Mouse (Mus musculus) liver, embryonic 15.5 days (tissue): ENCODE measurements around the gene Atg14. TPM values are rescaled to one million over a fixed set of nuclear protein-coding genes. Genes with fewer than 3 reads are reported as not detected.

Source experiments
- ATAC-seq: fragments of 200-750 bp; cut with Nextera tagmentation; 2 replicates; pipeline ENCODE4 v1.8.0; 2017; ENCODE audit warnings: moderate number of reproducible peaks, mild to moderate bottlenecking, moderate library complexity; ENCODE audit not compliant: insufficient read depth
- H3K27ac ChIP-seq: fragments of 300-500 bp; sonication (generic); replicated peaks from 2 replicates; pipeline ENCODE4 v1.5.1; 2015; ENCODE audit warnings: mild to moderate bottlenecking, inconsistent platforms
- H3K27me3 ChIP-seq: fragments of 300-500 bp; sonication (generic); 2 replicates; pipeline ENCODE4 v1.6.1; 2015; ENCODE audit warnings: mild to moderate bottlenecking, inconsistent platforms
- H3K36me3 ChIP-seq: fragments of 300-500 bp; sonication (generic); replicated peaks from 2 replicates; pipeline ENCODE4 v1.6.1; 2015; ENCODE audit warnings: moderate library complexity, mild to moderate bottlenecking, inconsistent platforms
- H3K4me1 ChIP-seq: fragments of 300-500 bp; sonication (generic); replicated peaks from 2 replicates; pipeline ENCODE4 v1.6.1; 2015; ENCODE audit warnings: inconsistent platforms
- H3K4me2 ChIP-seq: fragments of 300-500 bp; sonication (generic); 2 replicates; pipeline ENCODE4 v1.6.1; 2015; ENCODE audit warnings: moderate library complexity, mild to moderate bottlenecking, inconsistent platforms
- H3K4me3 ChIP-seq: fragments of 300-500 bp; sonication (generic); replicated peaks from 2 replicates; pipeline ENCODE4 v1.5.1; 2015; ENCODE audit warnings: mild to moderate bottlenecking, inconsistent platforms
- H3K9ac ChIP-seq: fragments of 300-500 bp; sonication (generic); 2 replicates; pipeline ENCODE4 v1.6.1; 2015; ENCODE audit warnings: moderate library complexity, mild to moderate bottlenecking, inconsistent platforms
- H3K9me3 ChIP-seq: fragments of 300-500 bp; sonication (generic); replicated peaks from 2 replicates; pipeline ENCODE4 v1.6.1; 2016; ENCODE audit warnings: inconsistent platforms
- WGBS: fragments of 180-500 bp; shearing (Covaris S2); methylation state at CpG from one replicate; pipeline ENCODE4 v1.1.7; 2015; ENCODE audit warnings: mixed read lengths; ENCODE audit not compliant: insufficient replicate concordance; 5-methylcytosine and 5-hydroxymethylcytosine counted together
- polyA plus RNA-seq: library from polyadenylated mRNA; unstranded; fragments of >200 nt; fragmentation: Nextera tagmentation; extraction: Ambion mirVana; gene quantifications from 2 replicates; pipeline ENCODE4 v1.2.1, GENCODE M21; 2015

The Atg14 gene
- polyA plus RNA-seq, 1 experiment from 2014 or later, result 7.4 TPM

DNA sequence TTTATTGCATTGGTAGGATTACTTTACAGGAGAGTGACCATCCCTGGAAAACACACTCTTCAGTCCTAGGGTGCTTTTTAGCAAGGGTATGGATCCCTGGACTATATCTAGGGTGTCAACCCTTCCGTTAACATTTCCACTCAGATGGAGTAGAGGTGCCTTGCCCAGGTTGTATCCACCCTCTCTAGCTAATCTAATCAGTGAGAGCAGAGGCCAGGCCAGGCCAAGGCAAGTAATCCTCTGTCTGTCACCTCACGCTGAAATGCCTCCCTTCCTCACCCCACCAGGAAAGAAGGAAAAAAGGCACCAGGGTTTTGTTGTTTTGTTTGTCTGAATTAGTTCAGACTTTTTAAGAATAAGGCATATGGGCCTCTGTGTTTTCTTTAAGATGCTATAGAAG lies 42.6 kb downstream of the Atg14 start:
- Histone ChIP-seq H3K4me3 (no peak overlapping the region), H3K4me1 (peaks cover 68% of the 10 kb centered on the region), H3K27ac (peak overlapping the region; percentile 92), H3K9ac (peak overlapping the region; percentile 33), H3K4me2 (peak overlapping the region; percentile 53), H3K27me3 (no peaks in the 10 kb centered on the region), H3K9me3 (no peaks in the 10 kb centered on the region), H3K36me3 (peaks cover 55% of the 10 kb centered on the region)
- WGBS, result 20% methylated on average over 2 of the region's 2 CpGs
- ATAC-seq, result peak; percentile 98

GRCm38 (mm10) chr14:47525861-47526260 lies 44.6 kb downstream of the Atg14 start:
- Histone ChIP-seq H3K36me3 (peaks cover 37% of the 10 kb centered on the region), H3K27ac (peak overlapping the region; percentile 92), H3K4me3 (no peak overlapping the region), H3K9ac (peak overlapping the region; percentile 30), H3K4me2 (peak overlapping the region; percentile 14; the same call in 1 of the 2 replicates), H3K4me1 (peaks cover 72% of the 10 kb centered on the region), H3K27me3 (no peaks in the 10 kb centered on the region), H3K9me3 (no peaks in the 10 kb centered on the region)
- ATAC-seq, result no peak
- WGBS, result 84% methylated on average over 5 of the region's 5 CpGs

DNA sequence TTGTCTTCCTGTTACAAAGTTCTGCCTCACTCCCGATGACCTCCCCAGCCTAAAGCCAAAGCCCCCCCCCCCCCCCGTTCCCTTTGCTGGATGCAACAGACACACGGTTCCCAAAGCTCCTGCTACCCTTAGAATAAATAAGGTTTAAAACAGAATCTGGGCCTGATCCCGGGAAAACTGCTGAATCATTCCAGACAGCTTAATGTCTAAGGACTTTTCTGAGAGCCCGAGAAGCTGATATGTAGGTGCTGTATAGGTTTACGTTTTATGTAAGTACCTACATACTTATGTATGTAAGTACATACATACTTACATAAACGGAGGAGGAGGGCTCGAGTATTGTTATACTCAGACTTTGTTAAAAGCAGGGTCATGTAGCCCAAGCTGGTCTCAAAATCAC lies 45.1 kb downstream of the Atg14 start:
- no peaks in the 10 kb centered on the region for H3K9me3 ChIP-seq
- WGBS, result 59% methylated on average over 8 of the region's 8 CpGs
- H3K27ac ChIP-seq, result peak overlapping the region; percentile 92
- no peak overlapping the region for H3K9ac ChIP-seq
- no peak for ATAC-seq
- H3K4me2 ChIP-seq, result peak overlapping the region; percentile 14; the same call in 1 of the 2 replicates
- H3K27me3 ChIP-seq, result no peaks in the 10 kb centered on the region
- peaks cover 75% of the 10 kb centered on the region for H3K4me1 ChIP-seq
- peaks cover 33% of the 10 kb centered on the region for H3K36me3 ChIP-seq
- H3K4me3 ChIP-seq, result no peak overlapping the region

- peak overlapping the region; percentile 45 for H3K9ac ChIP-seq
- H3K36me3 ChIP-seq, result peaks cover 15% of the 10 kb centered on the region
- H3K9me3 ChIP-seq, result no peaks in the 10 kb centered on the region
- WGBS, result 9% methylated on average over 7 of the region's 7 CpGs
- no peaks in the 10 kb centered on the region for H3K27me3 ChIP-seq
- H3K27ac ChIP-seq, result peak overlapping the region; percentile 92
- no peak overlapping the region for H3K4me3 ChIP-seq
- peak overlapping the region; percentile 55 for H3K4me2 ChIP-seq
- H3K4me1 ChIP-seq, result peaks cover 84% of the 10 kb centered on the region
- peak; percentile 96 for ATAC-seq
Measured at GRCm38 (mm10) chr14:47522301-47522700, 48.1 kb downstream of the Atg14 start.

DNA sequence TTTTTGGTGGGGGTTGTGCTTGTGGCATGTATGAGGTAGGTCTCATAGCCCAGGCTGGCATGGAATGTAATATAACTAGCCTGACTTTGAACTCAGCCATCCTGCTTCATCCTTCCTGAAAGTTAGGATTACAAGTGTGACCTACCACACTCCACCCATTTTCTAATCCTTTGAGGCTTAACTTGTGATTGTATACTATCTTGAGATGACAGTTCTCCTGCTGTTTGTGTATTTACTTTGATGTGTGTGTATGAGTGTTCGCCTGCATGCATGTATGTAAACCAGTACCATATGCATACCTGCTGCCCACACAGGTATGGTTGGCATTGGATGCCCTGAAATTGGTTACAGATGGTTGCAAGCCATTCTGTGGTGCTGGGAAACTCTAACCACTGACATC lies 48.8 kb downstream of the Atg14 start:
- Histone ChIP-seq H3K9me3 (no peaks in the 10 kb centered on the region), H3K36me3 (peaks cover 14% of the 10 kb centered on the region), H3K27me3 (no peaks in the 10 kb centered on the region), H3K27ac (peak overlapping the region; percentile 92), H3K4me2 (peak overlapping the region; percentile 55), H3K9ac (peak overlapping the region; percentile 45), H3K4me1 (peaks cover 84% of the 10 kb centered on the region), H3K4me3 (no peak overlapping the region)
- 67% methylated on average over 1 of the region's 1 CpGs for WGBS
- peak; percentile 40 for ATAC-seq

DNA sequence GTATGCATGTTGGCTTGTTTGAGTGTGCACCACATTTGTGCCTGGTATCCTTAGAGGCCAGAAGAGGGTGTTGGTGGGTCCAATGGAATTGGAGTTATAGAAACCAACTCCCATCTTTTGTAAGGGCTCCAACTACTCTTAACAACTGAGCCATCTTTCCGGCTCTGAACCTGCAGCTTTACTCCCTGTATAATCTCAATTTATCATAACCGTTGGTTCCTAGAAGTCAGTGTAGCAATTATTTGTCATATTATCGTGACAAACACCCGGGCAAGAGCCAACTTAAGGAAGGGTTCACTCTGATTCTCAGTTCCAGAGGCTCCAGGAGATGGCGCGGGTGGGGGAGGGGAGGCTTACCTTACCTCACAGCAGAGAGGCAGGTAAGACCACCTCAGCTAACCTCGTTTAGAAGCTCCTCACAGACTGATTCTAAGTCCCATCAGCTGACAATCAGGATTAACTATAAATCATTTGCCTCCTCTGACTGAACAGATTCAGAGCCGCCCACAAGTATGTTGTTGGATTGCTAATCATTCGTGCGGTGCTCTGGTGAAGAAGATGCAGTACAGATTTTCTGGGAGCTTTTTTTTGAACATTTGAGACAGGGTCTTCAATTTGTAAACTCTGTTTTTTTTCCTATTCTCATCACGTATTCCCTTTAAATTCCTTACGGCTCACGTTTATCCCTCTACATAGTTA lies 49.5 kb downstream of the Atg14 start:
- Histone ChIP-seq H3K9me3 (no peaks in the 10 kb centered on the region), H3K4me1 (peaks cover 84% of the 10 kb centered on the region), H3K27me3 (no peaks in the 10 kb centered on the region), H3K4me3 (no peak overlapping the region), H3K4me2 (peak overlapping the region; percentile 55), H3K36me3 (peaks cover 14% of the 10 kb centered on the region), H3K27ac (peak overlapping the region; percentile 92), H3K9ac (peak overlapping the region; percentile 45)
- 57% methylated on average over 13 of the region's 13 CpGs for WGBS
- ATAC-seq, result no peak

GRCm38 (mm10) chr14:47518619-47519018 lies 51.8 kb downstream of the Atg14 start:
- Histone ChIP-seq H3K27me3 (no peaks in the 10 kb centered on the region), H3K4me3 (no peak overlapping the region), H3K9ac (no peak overlapping the region), H3K27ac (peak overlapping the region; percentile 92), H3K4me1 (peaks cover 86% of the 10 kb centered on the region), H3K36me3 (peaks cover 18% of the 10 kb centered on the region), H3K4me2 (no peak overlapping the region), H3K9me3 (no peaks in the 10 kb centered on the region)
- no peak for ATAC-seq
- 72% methylated on average over 6 of the region's 6 CpGs for WGBS

- peaks cover 24% of the 10 kb centered on the region for H3K36me3 ChIP-seq
- H3K4me3 ChIP-seq, result no peak overlapping the region
- peaks cover 95% of the 10 kb centered on the region for H3K4me1 ChIP-seq
- no peak overlapping the region for H3K4me2 ChIP-seq
- no peaks in the 10 kb centered on the region for H3K27me3 ChIP-seq
- H3K27ac ChIP-seq, result peak overlapping the region; percentile 92
- 80% methylated on average over 6 of the region's 6 CpGs for WGBS
- no peak overlapping the region for H3K9ac ChIP-seq
- H3K9me3 ChIP-seq, result no peaks in the 10 kb centered on the region
- no peak for ATAC-seq
Measured at GRCm38 (mm10) chr14:47516755-47517154, 53.7 kb downstream of the Atg14 start.

DNA sequence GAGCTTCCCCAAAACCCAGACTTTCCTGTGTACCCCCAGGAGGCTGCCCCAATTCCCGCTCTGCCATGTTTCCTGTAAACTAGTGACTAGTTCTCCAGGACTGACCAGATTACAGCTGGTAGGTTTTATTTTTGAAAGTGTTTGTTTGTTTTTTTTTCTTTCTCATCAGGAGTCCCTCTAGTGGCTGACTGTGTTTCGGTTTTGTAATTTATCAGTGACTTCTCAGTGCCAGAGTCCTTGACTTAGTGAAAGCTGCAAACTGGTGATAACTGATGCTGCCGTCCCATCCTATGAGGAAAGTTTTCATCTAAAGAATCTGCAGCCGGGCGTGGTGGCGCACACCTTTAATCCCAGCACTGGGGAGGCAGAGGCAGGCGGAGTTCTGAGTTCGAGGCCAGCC lies 54.8 kb downstream of the Atg14 start:
- H3K27me3 ChIP-seq, result no peaks in the 10 kb centered on the region
- peak; percentile 86 for ATAC-seq
- peak overlapping the region; percentile 45 for H3K9ac ChIP-seq
- peaks cover 93% of the 10 kb centered on the region for H3K4me1 ChIP-seq
- H3K9me3 ChIP-seq, result no peaks in the 10 kb centered on the region
- H3K36me3 ChIP-seq, result peaks cover 24% of the 10 kb centered on the region
- WGBS, result 25% methylated on average over 8 of the region's 8 CpGs
- H3K4me3 ChIP-seq, result peak overlapping the region; percentile 3; the same call in 1 of the 2 replicates
- H3K27ac ChIP-seq, result peak overlapping the region; percentile 92
- H3K4me2 ChIP-seq, result peak overlapping the region; percentile 42

DNA sequence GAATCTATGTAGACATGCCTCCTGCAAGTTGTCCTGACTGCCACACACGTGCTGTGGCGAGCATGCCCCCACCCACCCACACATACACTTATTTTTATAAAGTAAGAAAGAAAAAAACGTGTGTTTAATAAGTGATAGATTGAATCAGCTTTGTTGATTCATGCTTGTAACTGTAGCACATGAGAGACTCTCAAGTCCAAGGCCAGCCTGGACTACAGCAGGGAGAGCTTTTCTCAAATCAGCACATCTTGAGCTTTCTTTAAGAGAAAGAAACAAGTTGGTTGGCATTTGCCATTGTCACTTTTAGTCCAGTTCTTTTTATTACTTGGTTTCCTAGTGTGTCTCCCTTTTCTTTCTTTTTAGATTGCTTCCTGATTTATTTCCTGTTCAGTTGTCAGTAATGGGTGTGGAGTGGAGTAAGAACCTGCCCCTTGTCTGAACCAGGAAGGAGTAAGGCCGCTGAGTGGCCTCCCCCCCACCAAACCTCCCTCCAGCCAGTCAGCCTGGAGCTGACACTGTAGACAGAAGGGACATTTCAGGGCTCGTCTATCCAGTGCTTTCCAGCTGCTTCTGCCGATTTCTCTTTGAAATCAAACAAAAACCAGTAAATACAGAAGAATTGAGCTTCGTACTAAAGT lies 55.5 kb downstream of the Atg14 start:
- H3K4me3 ChIP-seq, result peak overlapping the region; percentile 3; the same call in 1 of the 2 replicates
- no peaks in the 10 kb centered on the region for H3K9me3 ChIP-seq
- H3K4me2 ChIP-seq, result peak overlapping the region; percentile 42
- peak overlapping the region; percentile 92 for H3K27ac ChIP-seq
- H3K9ac ChIP-seq, result peak overlapping the region; percentile 45
- peaks cover 24% of the 10 kb centered on the region for H3K36me3 ChIP-seq
- H3K4me1 ChIP-seq, result peaks cover 89% of the 10 kb centered on the region
- ATAC-seq, result peak; percentile 58; the same call in 1 of the 2 replicates
- H3K27me3 ChIP-seq, result no peaks in the 10 kb centered on the region
- WGBS, result 31% methylated on average over 7 of the region's 7 CpGs

- Histone ChIP-seq H3K27ac (peak overlapping the region; percentile 46), H3K36me3 (peaks cover 26% of the 10 kb centered on the region), H3K4me1 (peaks cover 75% of the 10 kb centered on the region), H3K27me3 (no peaks in the 10 kb centered on the region), H3K9me3 (no peaks in the 10 kb centered on the region), H3K4me3 (no peak overlapping the region), H3K9ac (no peak overlapping the region; the same call in 1 of the 2 replicates), H3K4me2 (no peak overlapping the region)
- WGBS, result 74% methylated on average over 3 of the region's 3 CpGs
- no peak for ATAC-seq
Measured at GRCm38 (mm10) chr14:47513606-47514005, 56.8 kb downstream of the Atg14 start.
